Mouse (Mus musculus) brain, embryonic 14.5 days (tissue): ENCODE measurements at regions not wholly inside any gene's neighbourhood (a gene's known extent, or its start where the extent isn't known, plus 50 kb on each side); places are given as distances from the start of the nearest gene placed in this dataset.

Experiments
- DNase-seq: peaks from one replicate; pipeline ENCODE4 v3.0.0-alpha.2; 2011; ENCODE audit warnings: low read depth
- CTCF ChIP-seq: fragments of 200-500 bp; IDR thresholded peaks from 2 replicates; pipeline ENCODE4 v1.5.1; 2012; ENCODE audit warnings: inconsistent platforms, mild to moderate bottlenecking, moderate library complexity, borderline replicate concordance; ENCODE audit not compliant: insufficient read depth, insufficient read length; ENCODE audit errors: extremely low read depth
- POLR2A ChIP-seq: fragments of 200-500 bp; IDR thresholded peaks from 2 replicates; pipeline ENCODE4 v1.6.1; 2012; ENCODE audit warnings: mild to moderate bottlenecking, inconsistent platforms, borderline replicate concordance; ENCODE audit not compliant: poor library complexity, insufficient read depth, insufficient read length, severe bottlenecking; ENCODE audit errors: extremely low read depth

DNA sequence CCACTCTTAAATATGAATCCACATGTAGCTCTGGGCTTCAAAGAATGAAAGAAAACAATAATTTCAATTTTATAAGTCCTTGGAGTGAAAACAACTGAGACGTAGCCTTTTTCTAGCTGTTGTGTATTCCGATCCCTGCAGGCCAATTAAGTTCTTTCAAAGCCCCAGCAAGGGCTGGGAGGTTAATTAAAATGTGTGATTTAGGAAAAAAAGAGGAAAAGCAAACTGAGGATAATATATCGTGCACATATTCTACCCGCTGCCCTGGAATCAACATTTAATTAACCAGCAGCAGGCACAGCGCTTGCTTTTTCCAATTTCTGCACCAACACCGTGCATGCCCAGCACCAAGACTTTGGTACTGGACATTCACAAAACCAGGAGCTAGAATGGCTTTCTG is 167.0 kb downstream of the Nectin3 start:
- TF ChIP-seq POLR2A (no peak), CTCF (no peak)

DNA sequence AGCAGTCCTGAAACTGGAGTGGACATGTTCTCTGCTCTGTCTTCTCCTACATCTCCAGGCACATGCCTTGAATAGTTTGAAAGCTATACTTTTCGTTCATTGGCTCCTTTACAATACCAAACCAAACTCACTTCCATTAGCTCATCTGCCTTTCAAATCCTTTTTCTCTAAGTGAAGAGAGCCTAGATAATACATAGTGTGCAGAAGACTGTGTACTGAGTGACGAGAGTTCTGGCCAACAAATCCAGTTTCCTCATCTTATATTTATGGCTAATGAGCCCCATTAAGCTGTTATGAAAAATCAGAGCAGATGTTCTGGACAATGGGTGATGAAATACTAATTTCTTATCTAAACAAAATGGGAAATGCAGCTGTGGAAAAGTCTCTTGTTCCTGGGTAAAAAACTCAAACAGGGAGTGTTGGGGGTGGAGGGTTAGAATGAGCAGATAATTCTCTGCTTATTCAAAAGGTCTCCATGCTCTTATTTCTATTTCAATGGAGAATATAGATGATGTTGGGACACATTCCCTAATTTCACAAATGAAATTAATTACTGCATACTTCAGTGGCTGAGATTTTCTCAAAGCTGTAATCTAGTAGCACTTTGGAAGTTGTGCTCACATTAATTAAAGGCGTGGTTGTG is 144.3 kb upstream of the Gm4737 start:
- peak; percentile 48 for DNase-seq
- no peak for TF ChIP-seq POLR2A
- TF ChIP-seq CTCF = no peak

More for the DNA sequence above, 167.0 kb downstream of the Nectin3 start:
- DNase-seq = peak; percentile 69

- TF ChIP-seq POLR2A (no peak), CTCF (no peak)
- peak; percentile 55 for DNase-seq
These were observed 142.3 kb upstream of the Gm4737 start for GRCm38 (mm10) chr16:46297192-46297591.

GRCm38 (mm10) chr16:46296412-46296811 is 141.5 kb upstream of the Gm4737 start:
- peak; percentile 31 for DNase-seq
- TF ChIP-seq POLR2A = no peak
- TF ChIP-seq CTCF = no peak

DNA sequence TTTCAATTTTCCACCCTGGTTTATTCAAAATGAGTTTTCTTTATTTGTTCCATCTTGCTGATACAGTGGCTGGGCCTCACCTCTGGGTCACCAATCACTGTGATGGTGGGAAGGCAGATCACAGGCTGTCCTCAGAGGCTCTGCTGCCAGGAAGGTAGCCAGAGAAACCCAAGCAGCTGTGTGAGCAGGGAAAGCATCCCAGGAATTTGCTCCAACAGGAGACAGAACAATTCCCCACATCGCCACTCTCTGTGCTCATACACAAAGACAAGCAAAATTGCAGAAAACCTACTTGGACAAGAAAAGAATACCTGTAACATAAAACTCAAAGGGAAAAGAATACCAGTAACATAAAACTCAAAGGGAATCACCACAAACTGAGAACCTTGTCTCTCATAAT is 139.0 kb upstream of the Gm4737 start:
- no peak for DNase-seq
- TF ChIP-seq CTCF (no peak), POLR2A (no peak)

DNA sequence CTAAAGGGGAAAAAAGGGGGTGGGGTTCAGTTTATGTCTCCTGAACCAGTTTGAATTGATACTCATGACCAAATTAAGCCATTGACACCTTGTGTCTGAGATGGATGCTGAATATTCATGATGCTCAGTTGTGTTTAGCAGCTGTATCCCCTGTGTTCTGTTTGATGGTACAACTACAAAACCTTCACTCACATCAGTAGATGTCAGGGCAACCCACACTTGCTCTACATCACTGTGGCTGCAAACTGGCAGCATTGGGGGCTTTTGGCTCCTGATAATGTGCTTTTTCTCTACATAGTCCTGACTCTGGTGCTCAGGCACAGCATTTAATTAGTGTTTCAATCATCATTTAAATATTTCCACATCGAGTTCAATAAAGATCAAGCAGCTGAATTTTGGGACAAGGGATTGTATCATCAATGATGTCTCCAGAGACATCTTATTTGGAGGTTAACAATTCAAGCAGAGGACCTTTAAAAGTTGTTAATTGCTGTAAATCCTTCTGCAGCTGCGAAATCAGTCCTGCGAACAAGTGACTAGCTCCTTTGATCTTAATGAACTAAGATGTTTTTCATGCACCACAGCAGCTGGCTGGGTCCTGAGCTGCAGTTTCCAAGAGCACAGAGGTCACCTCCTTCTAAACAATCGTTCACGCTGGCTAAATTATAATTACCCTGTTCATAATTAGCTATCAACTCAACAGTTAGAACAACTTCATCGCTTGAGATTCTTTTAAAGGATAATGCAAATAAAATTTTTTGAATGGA is 136.4 kb upstream of the Gm4737 start:
- peak; percentile 59 for DNase-seq
- no peak for TF ChIP-seq CTCF
- no peak for TF ChIP-seq POLR2A

- TF ChIP-seq POLR2A (no peak), CTCF (no peak)
- DNase-seq = peak; percentile 86
These were observed 135.3 kb upstream of the Gm4737 start for GRCm38 (mm10) chr16:46290199-46290598.

- no peak for DNase-seq
- no peak for TF ChIP-seq CTCF
- no peak for TF ChIP-seq POLR2A
These were observed 112.7 kb upstream of the Gm4737 start for GRCm38 (mm10) chr16:46267533-46267932.

DNA sequence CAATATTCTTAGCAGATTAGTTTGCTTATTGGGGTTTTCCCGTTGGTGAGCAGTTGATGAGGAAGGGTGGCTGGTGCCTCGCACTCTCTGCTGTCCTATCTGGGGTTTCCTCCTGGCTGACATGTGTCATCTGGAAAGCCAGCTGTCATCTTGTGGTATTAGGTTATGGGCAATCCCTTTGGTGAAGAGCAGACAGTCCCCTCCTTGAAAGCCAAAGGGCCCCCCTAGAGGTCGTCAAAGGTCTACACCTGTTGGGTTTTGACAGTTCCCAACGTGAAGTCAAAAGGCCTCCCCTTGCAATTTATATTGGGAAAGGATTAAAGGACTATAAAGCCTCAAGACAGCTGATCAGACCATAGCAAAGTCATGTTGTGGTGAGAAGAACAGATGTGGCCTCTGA is 96.8 kb upstream of the Gm4737 start:
- no peak for TF ChIP-seq POLR2A
- TF ChIP-seq CTCF = no peak
- DNase-seq = no peak

DNA sequence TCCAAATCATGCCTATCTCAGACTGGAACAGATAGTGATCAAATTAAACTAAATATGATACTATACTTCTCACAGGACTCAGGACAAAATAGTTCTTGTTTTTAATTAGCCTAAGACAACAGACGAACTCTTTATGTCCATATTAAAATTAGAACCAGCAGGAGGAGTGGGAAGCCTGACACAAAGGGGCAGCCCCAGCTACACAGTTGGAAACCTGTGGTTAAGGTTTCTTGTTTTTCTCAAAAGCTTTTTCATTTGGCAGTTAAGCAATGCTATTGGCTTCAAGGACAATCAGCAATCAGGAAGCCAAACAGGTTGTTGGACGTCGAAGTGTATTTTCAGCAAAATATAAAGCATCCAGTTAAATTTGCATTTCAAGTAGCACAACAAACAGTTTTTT is 96.1 kb upstream of the Gm4737 start:
- no peak for TF ChIP-seq CTCF
- no peak for TF ChIP-seq POLR2A
- DNase-seq = no peak

GRCm38 (mm10) chr16:46245598-46245997 is 90.7 kb upstream of the Gm4737 start:
- TF ChIP-seq CTCF (no peak), POLR2A (no peak)
- no peak for DNase-seq

DNA sequence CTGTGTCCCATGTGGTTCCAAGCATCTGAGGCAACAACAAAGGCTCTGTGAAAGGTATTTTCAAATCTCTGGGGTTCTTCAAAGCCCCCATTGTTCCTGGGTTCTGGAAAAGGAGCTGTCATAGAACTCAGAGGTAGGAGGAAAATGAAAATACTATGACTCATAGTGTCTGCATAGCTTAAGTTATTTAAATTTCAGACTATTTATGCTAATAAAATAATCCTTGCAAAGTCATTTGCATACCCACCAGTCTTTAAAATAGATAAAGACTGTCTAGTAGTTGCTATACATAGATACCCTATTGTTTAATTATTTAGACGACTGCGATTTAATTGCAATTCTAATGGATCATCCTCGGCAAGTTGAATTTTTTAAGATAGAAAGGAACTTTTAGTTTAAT is 73.9 kb upstream of the Gm4737 start:
- TF ChIP-seq POLR2A (no peak), CTCF (no peak)
- no peak for DNase-seq

GRCm38 (mm10) chr16:46223084-46223600 is 68.3 kb upstream of the Gm4737 start:
- no peak for DNase-seq
- TF ChIP-seq POLR2A (no peak), CTCF (no peak)
